Mouse (Mus musculus) hindbrain, postnatal 0 days (tissue): Measurements from ENCODE around the gene Ccdc174. TPM values are rescaled to one million over a fixed set of nuclear protein-coding genes. Genes with fewer than 3 reads are reported as not detected.

ENCODE experiments used
- ATAC-seq: fragments of 200-750 bp; cut with Nextera tagmentation; 2 replicates; pipeline ENCODE4 v1.8.0; 2017; ENCODE audit warnings: mild to moderate bottlenecking, moderate TSS enrichment, moderate library complexity
- DNase-seq: peaks from one replicate; pipeline ENCODE4 v3.0.0-alpha.2; 2015; ENCODE audit warnings: low spot score
- H3K27ac ChIP-seq: fragments of 300-500 bp; sonication (generic); 2 replicates; pipeline ENCODE4 v1.5.1; 2014; ENCODE audit warnings: mild to moderate bottlenecking
- H3K27me3 ChIP-seq: fragments of 300-500 bp; sonication (generic); 2 replicates; pipeline ENCODE4 v1.6.1; 2014; ENCODE audit warnings: low read length, mixed read lengths; ENCODE audit not compliant: insufficient read depth
- H3K36me3 ChIP-seq: fragments of 300-500 bp; sonication (generic); 2 replicates; pipeline ENCODE4 v1.6.1; 2014; ENCODE audit warnings: low read length, mixed read lengths; ENCODE audit not compliant: insufficient read depth
- H3K4me1 ChIP-seq: fragments of 300-500 bp; sonication (generic); 2 replicates; pipeline ENCODE4 v1.6.1; 2014; ENCODE audit warnings: antibody characterized with exemption, low read length, mixed read lengths; ENCODE audit not compliant: insufficient read depth
- H3K4me2 ChIP-seq: fragments of 300-500 bp; sonication (generic); 2 replicates; pipeline ENCODE4 v1.6.1; 2014; ENCODE audit warnings: low read depth, mild to moderate bottlenecking, low read length, moderate library complexity, mixed read lengths
- H3K4me3 ChIP-seq: fragments of 300-500 bp; sonication (generic); 2 replicates; pipeline ENCODE4 v1.5.1; 2014; ENCODE audit warnings: low read length
- H3K9ac ChIP-seq: fragments of 300-500 bp; sonication (generic); replicated peaks from 2 replicates; pipeline ENCODE4 v1.6.1; 2014; ENCODE audit warnings: mild to moderate bottlenecking, low read length, moderate library complexity, mixed read lengths
- H3K9me3 ChIP-seq: fragments of 300-500 bp; sonication (generic); 2 replicates; pipeline ENCODE4 v1.6.1; 2016; ENCODE audit warnings: low read length, mixed read lengths
- CTCF ChIP-seq: IDR thresholded peaks from 2 replicates; pipeline ENCODE4 v1.5.1; 2016; ENCODE audit warnings: antibody characterized with exemption, control low read depth, low read depth
- WGBS: fragments of 180-500 bp; shearing (Covaris S2); extraction: QIAGEN DNeasy Blood & Tissue Kit; methylation state at CpG from one replicate; pipeline ENCODE4 v1.1.7; 2014; 5-methylcytosine and 5-hydroxymethylcytosine counted together
- polyA plus RNA-seq: library from polyadenylated mRNA; unstranded; fragments of >200 nt; fragmentation: Nextera tagmentation; extraction: Ambion mirVana; gene quantifications from 2 replicates; pipeline ENCODE4 v1.2.1, GENCODE M21; 2015
- total RNA-seq: library from RNA; depleted of rRNA; stranded (reverse); fragments of >200 nt; gene quantifications from 2 replicates; pipeline ENCODE4 v1.2.3, GENCODE M21; 2014

Ccdc174 gene
- total and polyA plus RNA-seq, 2 experiments from 2014 or later, result 15.1 to 36.3 TPM

DNA sequence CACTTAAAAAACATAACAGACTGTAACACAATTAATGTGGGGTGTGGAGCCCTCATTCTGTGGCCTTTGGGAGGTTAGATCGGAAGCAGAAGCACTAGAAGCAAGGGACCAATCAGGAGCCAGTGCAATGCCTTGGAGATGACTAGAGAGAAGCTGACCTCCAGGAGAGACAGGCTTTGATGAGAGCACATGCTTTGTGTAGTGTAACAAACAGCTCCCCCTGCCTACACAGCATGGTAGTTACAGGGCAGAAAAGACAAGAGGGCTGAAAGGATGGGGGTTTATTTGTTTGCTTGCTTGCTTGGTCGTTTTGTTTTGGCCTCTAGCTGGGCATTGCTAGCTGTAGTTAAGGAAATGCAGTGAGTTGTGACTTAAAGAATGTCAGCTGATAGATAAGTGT lies 25.3 kb upstream of the Ccdc174 start:
- H3K9me3 ChIP-seq, result no peaks in the 10 kb centered on the region
- DNase-seq (peak; percentile 77), ATAC-seq (peak; percentile 81)
- no peak overlapping the region for H3K4me2 ChIP-seq
- H3K4me1 ChIP-seq, result no peaks in the 10 kb centered on the region
- H3K36me3 ChIP-seq, result no peaks in the 10 kb centered on the region
- H3K9ac ChIP-seq, result no peak overlapping the region
- H3K27ac ChIP-seq, result no peak overlapping the region
- peak; percentile 89 for TF ChIP-seq CTCF
- H3K4me3 ChIP-seq, result no peak overlapping the region
- no peaks in the 10 kb centered on the region for H3K27me3 ChIP-seq
- WGBS, result 5% methylated on average over 2 of the region's 2 CpGs

DNA sequence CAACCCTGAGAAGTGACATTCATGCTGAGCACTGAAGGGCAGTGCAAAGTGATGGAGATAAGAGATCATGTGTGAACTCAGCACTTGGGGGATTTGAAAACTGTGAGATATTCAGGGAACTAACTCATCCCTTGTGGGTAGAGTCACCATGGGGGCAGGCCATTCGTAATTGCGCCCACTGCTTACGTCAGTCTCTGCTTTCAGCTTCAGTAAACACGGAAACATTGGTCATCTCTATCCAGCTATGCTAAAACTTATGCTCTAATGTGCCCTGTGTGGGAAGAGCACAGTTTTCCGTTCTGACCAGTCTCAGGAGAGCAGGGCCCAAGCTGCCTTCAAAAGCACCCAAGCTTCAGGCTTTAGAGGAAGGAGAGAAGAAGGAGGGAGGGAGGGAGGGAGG lies 19.5 kb upstream of the Ccdc174 start:
- WGBS, result 71% methylated on average over 5 of the region's 5 CpGs
- no peak for TF ChIP-seq CTCF
- no peak for ATAC-seq

DNA sequence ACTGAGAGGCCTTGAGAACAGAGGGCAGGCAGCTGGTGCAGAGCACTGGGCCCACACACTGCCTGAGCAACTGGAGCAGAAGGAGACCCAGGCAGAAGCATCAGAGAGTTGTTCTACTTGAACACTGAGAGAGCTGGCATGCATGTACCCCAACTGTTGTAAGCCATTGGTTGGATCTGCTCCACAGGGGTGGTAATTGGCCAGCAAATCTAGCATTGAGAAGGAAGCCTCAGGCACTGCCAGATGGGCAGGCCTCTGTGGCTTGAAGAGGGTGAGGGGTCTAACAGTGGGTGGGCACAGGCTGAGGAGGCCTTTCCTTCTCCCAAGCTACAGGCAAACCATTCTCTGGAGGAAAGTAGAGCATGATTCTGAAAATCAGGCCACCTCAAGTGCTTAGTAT lies 15.0 kb upstream of the Ccdc174 start:
- Histone ChIP-seq H3K9me3 (0 out of 2 replicates have a peak, but pooled peaks cover 3% of the 10 kb centered on the region), H3K27me3 (no peaks in the 10 kb centered on the region), H3K4me3 (no peak overlapping the region), H3K36me3 (no peaks in the 10 kb centered on the region), H3K9ac (no peak overlapping the region), H3K4me2 (no peak overlapping the region), H3K27ac (no peak overlapping the region), H3K4me1 (no peaks in the 10 kb centered on the region)
- DNase-seq (peak; percentile 40), ATAC-seq (peak; percentile 63)
- no peak for TF ChIP-seq CTCF

More for the DNA sequence above, 19.5 kb upstream of the Ccdc174 start:
- no peak for DNase-seq
- Histone ChIP-seq H3K9me3 (0 out of 2 replicates have a peak, but pooled peaks cover 3% of the 10 kb centered on the region), H3K4me2 (no peak overlapping the region), H3K4me1 (no peaks in the 10 kb centered on the region), H3K9ac (no peak overlapping the region), H3K36me3 (no peaks in the 10 kb centered on the region), H3K4me3 (no peak overlapping the region), H3K27ac (no peak overlapping the region), H3K27me3 (no peaks in the 10 kb centered on the region)

DNA sequence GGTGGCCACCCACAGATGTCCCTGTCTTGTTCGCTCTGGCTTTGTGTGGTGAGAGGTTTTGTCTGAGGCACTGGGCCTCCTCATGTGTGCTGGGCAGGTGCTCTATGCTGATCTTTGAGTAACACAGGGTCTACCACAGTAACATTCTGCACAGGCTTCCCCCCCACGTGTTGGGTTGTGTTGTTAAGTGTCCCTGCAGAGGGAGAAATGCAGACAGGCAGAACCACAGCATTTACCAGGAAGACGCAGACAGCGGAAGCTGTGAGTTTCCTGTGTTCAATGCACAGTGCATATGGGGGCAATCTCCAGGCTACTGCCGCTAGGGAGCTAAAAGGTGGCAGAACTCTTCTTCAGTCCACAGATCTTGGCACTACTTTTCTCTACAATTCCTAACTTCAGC lies 13.3 kb upstream of the Ccdc174 start:
- Histone ChIP-seq H3K27me3 (no peaks in the 10 kb centered on the region), H3K27ac (no peak overlapping the region), H3K4me3 (no peak overlapping the region), H3K9ac (no peak overlapping the region), H3K9me3 (0 out of 2 replicates have a peak, but pooled peaks cover 3% of the 10 kb centered on the region), H3K36me3 (no peaks in the 10 kb centered on the region), H3K4me1 (no peaks in the 10 kb centered on the region), H3K4me2 (no peak overlapping the region)
- WGBS, result 76% methylated on average over 5 of the region's 5 CpGs
- no peak for ATAC-seq
- DNase-seq, result no peak
- TF ChIP-seq CTCF, result no peak

DNA sequence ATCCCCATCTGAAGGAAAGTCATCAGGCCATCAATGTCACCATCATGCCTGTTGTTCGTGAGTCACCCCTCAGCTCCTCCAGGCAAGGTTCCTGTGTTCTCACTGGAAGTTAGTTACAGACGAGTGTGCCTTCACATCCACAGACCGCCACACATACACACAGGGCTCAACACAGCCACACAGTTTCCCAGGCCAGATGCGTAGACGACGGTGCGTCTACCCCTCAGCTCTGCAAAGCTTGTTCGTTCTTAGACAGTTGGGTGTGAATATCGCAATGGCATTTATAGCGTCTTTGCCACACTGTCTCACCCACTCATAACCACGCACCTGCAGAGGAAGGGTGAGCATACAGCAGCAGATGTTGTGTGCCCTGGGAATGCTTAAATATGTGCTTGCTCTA lies 12.3 kb upstream of the Ccdc174 start:
- 0 out of 2 replicates have a peak, but pooled peaks cover under 1% of the 10 kb centered on the region for H3K9me3 ChIP-seq
- no peak overlapping the region for H3K4me2 ChIP-seq
- H3K9ac ChIP-seq, result no peak overlapping the region
- no peak overlapping the region for H3K4me3 ChIP-seq
- ATAC-seq (no peak), DNase-seq (no peak)
- no peaks in the 10 kb centered on the region for H3K27me3 ChIP-seq
- no peaks in the 10 kb centered on the region for H3K36me3 ChIP-seq
- no peak for TF ChIP-seq CTCF
- no peaks in the 10 kb centered on the region for H3K4me1 ChIP-seq
- WGBS, result 83% methylated on average over 11 of the region's 11 CpGs
- H3K27ac ChIP-seq, result no peak overlapping the region

DNA sequence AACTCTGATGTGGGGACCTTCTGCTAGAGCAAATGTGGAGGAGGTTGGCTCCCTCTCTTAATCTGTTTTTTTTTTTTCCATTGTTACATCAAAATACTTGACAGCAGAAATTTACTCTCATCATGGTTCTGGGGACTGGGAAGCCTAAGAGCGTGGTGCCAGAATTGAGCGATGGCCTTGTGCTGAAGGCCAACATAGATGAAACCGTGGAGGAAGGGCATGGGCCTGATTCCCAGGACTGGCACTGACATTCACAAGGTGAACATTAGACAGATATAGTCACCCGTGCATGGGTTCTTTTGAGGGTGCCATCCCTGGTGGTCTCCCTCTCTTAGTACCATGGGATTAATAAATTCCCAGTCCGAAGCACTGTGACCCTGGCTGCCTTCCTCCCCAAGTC lies 9.8 kb upstream of the Ccdc174 start:
- Histone ChIP-seq H3K4me1 (no peaks in the 10 kb centered on the region), H3K36me3 (no peaks in the 10 kb centered on the region), H3K4me2 (no peak overlapping the region), H3K9ac (no peak overlapping the region), H3K4me3 (no peak overlapping the region), H3K27ac (no peak overlapping the region), H3K27me3 (no peaks in the 10 kb centered on the region), H3K9me3 (no peaks in the 10 kb centered on the region)
- ATAC-seq (no peak), DNase-seq (no peak)
- 90% methylated on average over 5 of the region's 5 CpGs for WGBS
- no peak for TF ChIP-seq CTCF

DNA sequence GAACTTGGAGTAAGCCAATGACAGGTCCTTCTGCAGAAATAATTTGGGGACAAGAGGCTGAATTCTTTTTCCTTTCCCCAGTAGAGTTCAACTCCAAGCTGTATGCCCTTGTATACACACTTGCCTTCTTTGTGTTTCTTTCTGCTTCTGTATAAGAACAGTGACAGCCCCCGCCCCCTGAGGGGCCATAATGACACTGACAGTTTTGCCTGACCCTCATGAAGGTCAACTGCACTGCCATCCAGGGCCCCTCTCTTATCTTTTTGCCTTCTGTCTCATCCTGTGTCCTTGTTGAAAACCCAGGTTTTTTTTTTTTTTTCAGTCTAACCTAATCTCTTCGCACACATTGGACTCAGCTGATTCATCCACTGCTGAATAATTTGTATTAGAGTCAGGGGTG lies 5.1 kb upstream of the Ccdc174 start:
- TF ChIP-seq CTCF, result no peak
- Histone ChIP-seq H3K9me3 (no peaks in the 10 kb centered on the region), H3K9ac (no peak overlapping the region), H3K4me2 (no peak overlapping the region), H3K27ac (no peak overlapping the region), H3K4me3 (no peak overlapping the region), H3K27me3 (no peaks in the 10 kb centered on the region), H3K36me3 (no peaks in the 10 kb centered on the region), H3K4me1 (no peaks in the 10 kb centered on the region)
- 54% methylated on average over 2 of the region's 2 CpGs for WGBS
- ATAC-seq (no peak), DNase-seq (no peak)
